Mouse (Mus musculus) frontal cortex, postnatal 14 days (tissue): Measurements from ENCODE around the gene Sirt2.
A peak's percentile ranks its signal among the peaks of the same experiment; 100 is the strongest.

Experiments used
- DNase-seq, 2 experiments: peaks; one replicate each; pipeline ENCODE4 v3.0.0; 2022; ENCODE audit warnings: low spot score in 2 of 2

Gene Sirt2

DNA sequence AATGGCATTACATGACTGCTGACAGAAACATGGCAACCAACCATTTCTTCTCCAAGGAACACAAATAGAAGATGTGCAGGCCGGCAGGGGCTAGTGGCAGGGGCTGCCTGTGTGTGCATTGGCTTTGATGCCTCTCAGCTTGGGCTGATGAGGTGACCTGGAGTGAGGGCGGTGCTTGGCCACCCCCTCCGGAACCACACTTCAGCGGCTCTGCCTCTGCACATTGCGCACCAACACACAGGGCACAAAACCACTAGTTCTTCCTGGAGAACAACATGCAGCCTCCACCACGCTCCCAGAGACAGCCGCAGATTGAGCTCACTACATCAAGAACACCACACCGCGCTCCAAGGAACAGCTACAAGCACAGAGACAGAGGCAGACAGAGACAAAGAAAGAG lies 49.7 kb downstream of the Sirt2 start:
- no peak for DNase-seq

DNA sequence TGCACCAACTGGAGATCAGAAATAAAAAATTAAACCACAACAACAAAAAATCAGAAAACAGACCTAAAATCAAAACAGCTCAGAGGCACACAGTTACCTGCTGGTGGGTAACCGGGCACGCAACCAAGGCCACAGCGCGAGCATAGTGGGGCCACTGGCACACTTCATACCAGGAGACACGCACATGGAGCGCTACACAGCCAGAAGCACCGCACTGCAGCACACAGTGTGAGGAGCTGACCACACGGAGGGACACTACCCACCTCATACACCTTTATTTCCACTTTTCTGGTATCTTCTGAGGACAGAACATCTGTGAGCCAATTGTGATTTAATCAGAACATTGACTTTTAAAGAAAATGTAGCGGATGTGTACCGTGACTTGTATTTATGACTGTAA lies 50.4 kb downstream of the Sirt2 start:
- no peak for DNase-seq

DNA sequence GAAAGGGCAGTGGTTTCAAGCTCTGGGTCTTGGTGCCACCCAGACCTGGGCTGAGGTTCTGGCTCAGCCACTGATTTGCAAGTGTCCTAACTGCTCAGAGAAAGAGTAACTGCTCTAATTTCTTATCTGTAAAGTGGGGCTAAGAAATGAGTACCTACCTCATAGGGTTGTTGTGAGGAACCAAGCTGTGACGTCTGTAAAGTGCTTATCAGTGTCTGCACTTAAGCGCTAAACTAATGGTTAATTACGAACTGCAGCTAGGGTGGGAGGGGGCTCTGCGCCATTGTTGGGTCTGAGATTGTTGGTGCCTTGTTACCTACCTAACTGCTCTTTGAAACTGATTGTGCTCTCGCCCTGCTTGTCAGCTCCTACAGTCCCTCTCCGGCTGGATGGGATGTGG lies 51.0 kb downstream of the Sirt2 start:
- no peak for DNase-seq

DNA sequence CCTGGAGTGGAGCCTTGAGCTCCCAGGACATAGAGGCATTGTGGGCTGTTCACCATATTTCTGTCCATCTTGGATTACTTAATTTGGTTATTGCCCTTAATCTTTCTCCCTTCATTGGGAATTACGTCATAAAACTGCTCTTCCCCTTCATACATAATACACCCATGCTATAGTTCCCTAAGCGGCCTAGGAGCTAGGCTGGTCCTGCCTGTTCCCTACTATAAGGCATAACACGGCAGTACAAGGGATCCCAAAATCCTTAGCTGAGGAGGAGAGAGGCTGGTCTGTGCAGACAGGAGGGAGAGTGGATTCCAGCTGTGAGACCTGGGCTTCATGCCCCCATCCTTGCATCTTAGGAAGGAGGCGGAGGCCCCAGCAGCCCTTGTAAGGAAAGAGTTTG lies 51.4 kb downstream of the Sirt2 start:
- no peak for DNase-seq

DNA sequence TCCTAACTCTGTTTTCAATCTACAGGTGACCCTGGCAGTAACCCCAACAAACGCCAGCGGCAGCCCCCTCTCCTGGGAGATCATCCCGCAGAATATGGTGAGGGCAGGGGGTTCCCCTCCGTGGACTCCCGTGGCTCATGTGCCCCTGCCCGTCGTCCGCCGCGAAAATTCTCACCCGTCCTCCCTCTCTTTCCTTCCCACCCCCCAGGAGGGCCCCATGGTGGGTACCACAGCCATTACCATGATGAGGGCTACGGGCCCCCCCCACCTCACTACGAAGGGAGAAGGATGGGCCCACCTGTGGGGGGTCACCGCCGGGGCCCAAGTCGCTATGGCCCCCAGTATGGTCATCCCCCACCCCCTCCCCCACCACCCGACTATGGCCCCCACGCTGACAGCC lies 51.9 kb downstream of the Sirt2 start:
- no peak for DNase-seq

DNA sequence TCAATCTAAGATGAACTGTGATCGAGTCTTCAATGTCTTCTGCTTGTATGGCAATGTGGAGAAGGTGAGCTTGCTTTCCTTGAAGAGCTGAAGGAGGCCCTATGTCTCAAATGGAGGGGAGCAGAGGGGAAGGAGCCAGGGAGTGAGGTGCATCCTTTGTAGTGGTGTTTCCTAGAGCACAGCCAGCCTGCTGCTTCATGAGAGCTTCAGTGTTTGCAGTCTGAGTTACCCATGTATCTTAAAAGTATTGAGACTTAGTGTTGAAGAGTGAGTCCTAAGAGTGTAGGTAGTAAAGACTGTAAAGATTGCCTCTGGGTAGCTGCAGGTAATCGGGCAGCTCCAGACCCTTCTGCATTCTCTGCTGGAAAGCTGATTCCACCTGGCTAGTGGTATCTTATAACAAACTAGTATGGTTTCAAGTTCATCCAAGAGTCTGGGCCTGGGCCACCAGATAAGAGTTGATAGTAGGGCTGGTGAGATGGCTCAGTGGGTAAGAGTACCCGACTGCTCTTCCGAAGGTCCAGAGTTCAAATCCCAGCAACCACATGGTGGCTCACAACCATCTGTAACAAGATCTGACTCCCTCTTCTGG lies 52.4 kb downstream of the Sirt2 start:
- DNase-seq: no peak

DNA sequence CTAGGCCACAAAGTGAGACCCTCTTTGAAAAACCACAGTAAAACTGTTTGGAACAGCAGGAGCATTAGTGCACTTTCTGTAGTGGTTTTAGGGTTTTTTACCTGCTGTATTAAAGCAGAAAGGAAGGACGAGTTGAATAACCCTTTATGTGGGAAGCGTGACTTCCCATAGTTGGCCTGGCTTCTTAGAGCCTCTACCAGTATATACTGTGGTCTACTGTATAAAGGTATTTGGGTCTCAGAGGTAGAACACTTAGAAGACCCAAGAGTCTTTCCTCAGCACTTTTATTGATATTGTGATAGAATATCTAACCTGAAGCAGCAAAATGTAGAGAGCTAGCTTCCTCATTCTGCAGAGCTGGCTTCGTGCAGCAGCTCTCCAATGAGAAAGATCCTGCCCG lies 53.0 kb downstream of the Sirt2 start:
- DNase-seq: no peak

DNA sequence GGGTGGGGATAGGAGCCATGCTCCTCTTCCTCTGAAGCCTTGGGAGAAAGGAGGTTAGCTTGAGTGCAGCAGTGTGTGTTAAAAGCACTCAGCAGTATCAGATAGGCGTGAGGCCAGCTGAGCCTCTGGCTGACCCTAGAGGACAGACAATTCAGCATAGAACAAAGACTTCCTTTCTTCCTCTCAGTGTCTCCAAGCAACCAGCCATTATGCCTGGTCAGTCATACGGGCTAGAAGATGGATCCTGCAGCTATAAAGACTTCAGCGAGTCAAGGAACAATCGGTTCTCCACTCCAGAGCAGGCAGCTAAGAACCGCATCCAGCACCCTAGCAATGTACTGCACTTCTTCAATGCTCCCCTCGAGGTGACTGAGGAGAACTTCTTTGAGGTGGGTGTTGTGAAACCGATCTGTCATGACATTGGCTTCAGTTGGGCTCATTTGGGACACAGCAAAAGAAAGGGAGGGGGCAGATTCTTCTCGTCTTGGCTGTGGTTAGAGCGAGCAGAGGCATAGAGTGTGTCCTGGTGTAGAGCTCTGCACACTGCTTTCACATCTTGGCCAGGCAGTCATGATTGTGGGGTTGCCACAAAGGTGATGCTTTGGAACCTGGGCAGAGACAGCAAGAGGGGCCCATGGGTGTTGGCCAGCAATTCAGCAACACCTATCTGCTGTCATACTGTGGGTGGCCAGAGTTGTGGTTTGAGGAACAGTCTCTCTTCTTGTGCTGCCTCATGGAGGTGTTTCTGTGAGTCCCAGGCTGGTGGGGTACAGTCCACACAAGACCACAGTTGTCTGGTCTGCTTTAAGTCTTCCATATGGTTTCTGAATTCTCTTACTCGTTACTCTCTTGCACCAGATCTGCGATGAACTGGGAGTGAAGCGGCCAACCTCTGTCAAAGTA lies 54.1 kb downstream of the Sirt2 start:
- DNase-seq: no peak

DNA sequence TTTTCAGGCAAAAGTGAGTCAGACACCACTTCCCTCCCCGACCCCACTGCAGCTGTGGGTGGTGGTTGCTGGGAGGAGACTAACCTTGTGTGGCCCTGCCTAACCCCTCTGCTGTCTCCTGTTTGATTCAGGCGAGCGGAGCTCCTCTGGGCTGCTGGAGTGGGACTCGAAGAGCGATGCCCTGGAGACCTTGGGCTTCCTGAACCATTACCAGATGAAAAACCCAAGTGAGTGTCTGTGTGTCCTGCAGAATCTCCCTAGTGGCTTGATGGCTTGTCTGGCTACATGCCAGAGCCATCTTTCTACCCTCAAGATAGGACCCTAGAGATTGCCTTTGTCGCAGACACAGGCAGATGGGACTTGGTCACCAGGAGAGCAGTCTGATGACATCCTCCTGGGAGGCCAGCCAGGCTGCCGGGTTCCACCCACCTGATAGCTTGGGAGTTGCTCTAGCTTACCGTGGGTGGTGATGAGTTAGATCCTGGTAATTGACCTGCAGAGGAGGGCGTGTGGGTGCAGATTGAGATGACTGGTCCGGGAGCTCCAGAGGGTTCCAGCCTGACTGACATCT lies 54.8 kb downstream of the Sirt2 start:
- DNase-seq: no peak

DNA sequence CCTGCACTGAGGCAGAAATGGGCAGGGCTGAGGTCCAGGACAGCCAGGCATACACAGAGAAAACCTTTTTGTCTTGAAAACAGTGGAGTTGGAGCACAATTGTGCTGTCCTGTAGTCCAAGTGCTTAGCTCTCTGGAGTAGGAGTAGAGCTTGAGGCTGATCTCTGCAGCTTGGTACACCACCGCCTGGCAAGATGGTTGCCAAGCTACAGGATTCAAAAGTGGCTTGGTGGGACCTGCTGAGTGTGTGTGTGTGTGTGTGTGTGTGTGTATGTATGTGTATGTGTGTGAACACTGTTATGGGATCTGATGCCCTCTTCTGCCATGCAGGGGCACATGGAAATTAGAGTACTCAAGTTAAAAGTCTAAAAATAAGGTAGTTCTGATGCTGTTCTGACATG lies 56.0 kb downstream of the Sirt2 start:
- DNase-seq: no peak

DNA sequence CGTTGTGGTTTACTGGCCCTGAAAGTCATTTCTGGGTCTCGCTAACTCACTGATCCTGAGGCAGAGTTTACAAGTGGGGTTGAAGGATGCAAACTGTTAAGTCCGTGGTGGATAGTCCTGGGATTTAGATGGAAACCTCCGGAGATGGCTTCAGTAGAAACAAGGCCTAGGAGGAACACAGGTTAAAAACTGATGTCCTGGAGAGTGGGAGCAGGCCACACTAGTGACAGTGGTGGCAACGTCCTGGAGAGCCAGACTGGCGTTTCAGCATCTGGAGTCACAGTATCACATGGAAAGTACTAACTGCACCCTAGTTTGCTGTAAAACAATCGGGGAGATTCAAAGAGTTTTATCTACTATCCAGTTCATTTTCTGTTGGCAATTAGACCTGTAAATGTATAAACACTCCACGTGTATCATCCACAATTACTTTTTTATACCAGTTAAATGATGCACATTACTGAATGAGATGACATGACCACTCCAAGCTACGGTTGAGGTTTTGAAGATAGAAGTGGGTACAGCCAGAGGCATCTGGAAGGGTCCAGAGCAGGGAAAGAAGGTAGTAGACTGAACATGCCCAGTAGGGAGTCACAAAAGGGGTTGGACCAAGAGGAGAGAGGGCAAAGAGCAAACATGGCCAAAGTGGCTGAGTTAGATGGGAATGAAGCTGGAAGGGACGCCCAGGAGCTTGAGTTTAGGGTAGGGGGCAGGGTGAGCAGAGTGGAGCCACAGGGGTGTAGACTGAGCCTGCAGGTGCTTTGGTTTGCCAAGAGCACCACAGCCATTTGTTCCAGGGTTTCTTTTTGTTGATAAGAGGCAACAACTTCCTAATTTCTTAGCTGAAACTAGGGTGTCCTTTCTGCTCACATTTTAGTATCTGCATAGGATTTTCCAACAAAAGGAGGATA lies 56.7 kb downstream of the Sirt2 start:
- DNase-seq: no peak

DNA sequence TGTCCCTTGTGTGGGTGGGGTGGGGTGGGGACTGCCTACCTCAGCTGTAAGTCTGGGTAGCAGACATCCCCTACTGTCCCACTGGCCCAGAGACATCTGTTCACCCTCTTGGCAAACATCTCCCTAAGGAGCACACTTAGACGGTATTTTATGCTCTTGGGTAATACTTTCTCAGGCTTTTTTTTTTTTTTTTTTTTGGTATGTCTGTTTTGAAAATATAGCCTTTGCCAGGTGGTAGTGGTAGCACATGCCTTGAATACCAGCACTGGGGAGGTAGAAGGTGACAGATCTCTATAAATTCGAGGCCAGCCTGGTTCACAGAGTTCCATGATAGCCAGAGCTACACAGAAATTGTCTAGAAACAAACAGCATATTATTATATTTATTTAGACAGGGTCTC lies 57.4 kb downstream of the Sirt2 start:
- no peak for DNase-seq

DNA sequence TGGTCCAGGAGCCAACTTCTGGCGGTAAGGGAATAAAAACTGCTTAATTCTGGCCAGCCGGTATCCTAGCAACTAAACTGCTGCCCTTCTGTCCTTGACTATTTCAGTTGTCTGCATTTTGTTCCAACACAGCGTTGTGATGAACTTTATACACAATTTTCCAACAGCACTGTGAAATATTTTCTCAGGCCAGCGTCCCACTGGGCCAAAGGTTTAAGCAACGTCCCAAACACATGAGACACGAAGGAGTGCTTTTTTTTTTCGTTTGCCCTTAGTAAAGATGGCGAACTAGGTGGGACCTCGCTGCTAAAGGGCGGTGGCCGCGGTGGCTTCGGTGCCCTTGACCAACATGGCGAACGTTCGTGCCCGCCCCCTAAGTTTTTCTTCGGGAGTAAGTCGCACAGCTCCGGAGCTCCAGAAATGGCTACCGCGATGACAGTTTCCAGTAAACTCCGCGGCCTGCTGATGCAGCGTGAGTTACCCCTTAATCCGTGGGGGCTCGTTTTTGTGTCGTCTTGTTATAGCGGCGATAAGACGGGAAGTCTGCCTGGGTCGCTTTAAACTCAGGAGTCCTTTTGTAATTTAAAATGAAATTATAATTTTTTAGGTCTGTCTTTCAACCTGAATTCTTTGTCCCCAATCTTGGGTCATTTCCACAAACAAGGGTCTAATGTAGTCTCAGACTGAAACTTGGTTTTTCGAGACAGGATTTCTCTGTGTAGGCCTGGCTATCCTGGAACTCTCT lies 58.6 kb downstream of the Sirt2 start, which contains the start of gene Ech1:
Gene Ech1, plus strand, starts transcription at position 277 of the 745 bp plus-strand sequence.
- peak; percentile 83 to 87 for DNase-seq

DNA sequence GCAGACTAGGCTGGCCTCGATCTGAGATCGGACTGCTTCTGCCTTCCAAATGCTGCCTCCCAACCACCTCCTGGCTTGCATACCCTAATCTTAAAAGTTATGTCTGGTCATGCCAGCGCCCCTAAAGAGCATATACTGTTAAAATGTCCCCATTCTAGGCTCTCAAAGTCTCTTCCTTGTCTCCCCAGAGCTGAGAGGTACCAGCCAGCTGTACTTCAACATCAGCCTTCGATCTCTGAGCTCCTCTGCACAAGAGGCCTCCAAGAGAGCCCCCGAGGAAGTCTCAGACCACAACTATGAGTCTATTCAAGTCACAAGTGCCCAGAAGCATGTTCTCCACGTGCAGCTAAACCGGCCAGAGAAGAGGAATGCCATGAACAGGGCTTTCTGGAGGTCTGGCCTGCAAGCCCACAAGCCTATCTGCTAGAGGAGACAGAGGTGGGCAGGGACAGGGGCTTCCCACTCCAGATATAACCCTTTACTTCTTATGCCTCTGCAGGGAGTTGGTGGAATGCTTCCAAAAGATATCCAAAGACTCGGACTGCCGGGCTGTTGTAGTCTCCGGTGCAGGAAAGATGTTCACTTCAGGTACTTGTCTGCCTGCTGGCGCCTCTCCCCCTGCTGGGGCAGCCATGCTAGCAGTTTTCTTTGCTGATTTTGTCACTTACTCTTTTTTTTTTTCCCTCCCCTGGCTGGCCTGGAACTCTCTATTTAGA lies 59.3 kb downstream of the Sirt2 start:
- no peak for DNase-seq

DNA sequence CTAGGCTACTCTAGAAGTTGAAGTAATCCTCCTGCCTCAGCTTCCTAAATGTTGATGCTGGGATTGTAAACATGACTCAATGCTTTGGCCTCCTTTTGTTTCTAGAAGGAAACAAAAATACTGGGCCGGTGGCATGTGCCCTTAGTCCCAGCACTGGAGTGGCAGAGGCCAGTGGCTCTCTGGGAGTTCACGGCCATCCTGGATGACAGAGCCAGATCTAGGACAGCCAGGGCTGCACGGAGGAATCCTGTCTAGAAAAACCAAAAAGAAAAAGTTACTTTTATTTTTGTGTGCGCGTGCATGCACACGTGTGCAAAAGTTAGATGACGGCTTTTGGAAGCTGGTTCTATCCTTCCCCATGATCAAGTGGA lies 59.9 kb downstream of the Sirt2 start:
- no peak for DNase-seq

DNA sequence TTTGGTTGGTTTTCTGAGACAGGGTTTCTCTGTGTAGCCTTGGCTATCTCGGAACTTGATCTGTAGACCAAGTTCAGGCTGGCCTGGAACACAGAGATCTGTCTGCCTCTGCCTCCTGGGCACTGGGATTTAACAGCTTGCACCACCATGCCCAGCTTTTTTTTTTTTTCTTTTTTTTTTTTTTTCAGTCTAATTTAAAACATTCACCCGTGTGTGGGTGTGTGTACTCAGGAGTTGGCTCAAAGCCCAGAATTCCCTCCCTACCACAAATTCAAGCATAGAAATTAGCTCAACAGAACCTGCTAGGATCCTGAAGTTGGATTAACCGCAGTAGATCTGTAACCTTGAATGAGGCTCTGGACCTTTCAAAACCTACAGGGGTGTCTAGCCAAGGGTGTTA lies 60.8 kb downstream of the Sirt2 start:
- DNase-seq: no peak

DNA sequence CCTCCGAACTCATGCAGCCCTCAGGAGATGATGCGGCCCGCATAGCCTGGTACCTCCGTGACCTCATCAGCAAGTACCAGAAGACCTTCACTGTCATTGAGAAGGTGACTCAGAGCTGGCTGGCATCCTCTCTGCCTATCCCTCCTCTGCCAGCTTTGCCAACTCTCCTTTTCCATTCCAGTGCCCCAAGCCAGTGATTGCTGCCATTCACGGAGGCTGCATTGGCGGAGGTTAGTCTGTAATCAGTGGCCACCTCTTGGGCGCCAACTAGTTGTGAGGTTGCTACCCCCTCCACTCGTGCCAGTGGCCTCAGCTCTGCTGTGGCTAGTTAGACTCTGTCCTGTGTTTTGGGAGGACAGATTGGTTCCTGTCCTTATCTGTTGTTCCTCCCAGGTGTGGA lies 63.3 kb downstream of the Sirt2 start:
- no peak for DNase-seq

DNA sequence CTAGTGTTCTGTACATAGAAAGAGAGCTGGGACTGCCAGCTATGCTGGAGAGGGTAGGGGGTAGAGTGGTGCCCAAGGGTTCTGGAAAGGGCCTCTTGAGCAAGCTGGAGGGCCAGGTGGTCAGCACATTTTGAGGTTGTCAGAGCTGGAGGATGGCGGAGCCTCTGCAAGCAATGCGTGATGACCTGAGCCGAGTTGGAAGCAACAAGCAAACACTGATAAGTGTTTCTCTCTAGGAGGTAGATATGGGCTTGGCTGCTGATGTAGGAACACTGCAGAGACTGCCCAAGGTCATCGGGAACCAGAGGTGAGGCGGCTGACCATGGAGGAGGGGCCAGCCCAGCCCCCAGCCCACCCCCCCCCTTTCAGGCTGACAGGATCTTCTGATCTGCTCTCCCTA lies 64.4 kb downstream of the Sirt2 start:
- DNase-seq: no peak

DNA sequence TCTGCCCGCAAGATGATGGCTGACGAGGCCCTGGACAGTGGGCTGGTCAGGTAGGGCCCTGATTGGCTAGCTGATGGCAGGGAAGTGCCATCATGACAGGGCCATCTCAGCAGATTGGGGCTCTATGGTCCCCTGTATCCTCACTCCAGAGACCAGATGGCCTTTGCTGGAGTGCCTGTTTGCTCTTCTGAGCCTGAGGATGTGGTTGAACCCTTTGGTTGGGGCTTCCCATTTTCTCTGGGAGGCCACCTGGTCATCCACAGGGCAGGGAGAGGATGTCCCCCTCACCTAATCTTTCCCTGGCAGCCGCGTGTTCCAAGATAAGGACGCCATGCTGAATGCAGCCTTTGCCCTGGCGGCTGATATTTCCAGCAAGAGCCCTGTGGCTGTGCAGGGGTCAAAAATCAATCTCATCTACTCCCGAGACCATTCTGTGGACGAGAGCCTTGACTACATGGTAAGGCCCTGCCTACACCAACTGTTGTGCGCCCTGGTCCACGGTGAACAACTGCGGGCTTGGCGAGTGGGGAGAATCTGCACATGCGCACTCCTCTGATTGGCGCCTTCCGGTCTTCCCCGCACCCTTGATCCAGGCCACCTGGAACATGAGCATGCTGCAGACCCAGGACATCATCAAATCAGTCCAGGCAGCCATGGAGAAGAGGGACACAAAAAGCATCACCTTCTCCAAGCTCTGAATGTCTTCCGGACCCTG lies 65.0 kb downstream of the Sirt2 start:
- DNase-seq: no peak

DNA sequence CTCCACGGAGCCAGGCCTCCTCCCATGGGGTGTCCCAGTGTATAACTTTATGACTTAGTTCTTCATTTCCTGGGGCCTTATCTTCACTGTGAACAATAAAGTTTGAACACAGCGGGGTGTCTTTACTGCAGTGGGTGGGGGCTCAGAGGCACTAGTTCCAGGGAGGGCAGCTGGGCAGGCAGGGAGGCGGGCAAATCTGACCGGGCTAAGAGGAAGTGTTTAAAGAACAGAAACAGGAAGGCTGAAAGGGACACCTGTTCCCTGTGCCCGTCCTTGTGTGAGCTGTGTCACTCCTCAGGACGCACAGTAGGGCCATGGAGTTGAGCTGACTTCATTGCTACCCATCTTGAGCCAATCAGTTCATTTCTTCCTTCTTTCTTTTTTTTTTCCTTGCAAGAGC lies 65.6 kb downstream of the Sirt2 start:
- no peak for DNase-seq
